ENCODE assay signal across 8 mouse cellular contexts in the genomic region with DNA sequence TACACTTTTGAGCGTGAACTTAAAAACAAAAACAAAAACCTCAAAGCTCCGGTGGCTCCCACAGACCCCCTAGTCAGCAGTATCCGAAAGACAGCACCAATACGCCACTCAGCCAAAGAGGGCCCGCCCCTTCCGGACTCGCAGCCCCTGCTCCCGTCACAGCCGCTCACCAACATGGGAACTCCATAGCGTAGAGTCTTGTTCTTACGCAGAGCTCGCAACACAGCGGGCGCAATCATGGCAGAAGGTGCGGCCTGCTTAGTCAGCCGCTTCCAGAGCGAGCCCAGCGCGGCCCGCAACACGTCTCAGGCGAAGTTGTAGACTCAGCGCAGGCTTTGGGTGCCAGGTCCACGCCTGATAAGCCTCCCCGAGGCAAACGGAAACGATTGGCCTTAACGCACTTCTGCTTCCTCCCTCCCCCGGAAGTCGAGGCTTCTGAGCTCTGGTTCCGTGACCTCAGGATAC. TPM values are rescaled to one million over a fixed set of nuclear protein-coding genes. Genes with fewer than 3 reads are reported as not detected.
DNase-seq lines count a peak whose midpoint lies in the region; ATAC-seq and TF ChIP-seq lines count a peak whose summit lies in the region.

Gene Cox16, minus strand, starts transcription at position 401 of the 465 bp plus-strand sequence.

- TF ChIP-seq CTCF in lung, postnatal 0 days (IDR thresholded peaks at IDR 0.05) = no peak

- no peak for TF ChIP-seq EP300 in lung, postnatal 0 days (IDR thresholded peaks at IDR 0.05)

- H3K4me3 ChIP-seq in hindbrain, embryonic 10.5 days = peak within 1 kb of the TSS; percentile 78
- peak within 1 kb of the TSS; percentile 66 for H3K4me3 ChIP-seq in lung, postnatal 0 days (ENCODE audit: low read depth, low read length)

- peak within 1 kb of the TSS; percentile 57 for H3K9ac ChIP-seq in lung, postnatal 0 days (replicated peaks; ENCODE audit: low read depth)

- WGBS in hindbrain, embryonic 10.5 days = 0% methylated on average over 31 of the region's 31 CpGs
- under 1% methylated on average over 31 of the region's 31 CpGs for WGBS in lung, postnatal 0 days

- H3K27me3 ChIP-seq in hindbrain, embryonic 10.5 days (ENCODE audit: insufficient read depth, poor library complexity, severe bottlenecking) = no peaks in the 10 kb centered on the region
- no peaks in the 10 kb centered on the region for H3K27me3 ChIP-seq in lung, postnatal 0 days (replicated peaks; ENCODE audit: insufficient read depth, low read length)

- peaks cover 2% of the 10 kb centered on the region; the same call in 1 of the 2 replicates for H3K36me3 ChIP-seq in hindbrain, embryonic 10.5 days
- H3K36me3 ChIP-seq in lung, postnatal 0 days (ENCODE audit: insufficient read depth, low read length) = no peaks in the 10 kb centered on the region

- ATAC-seq in frontal cortex, adult (ENCODE audit: low TSS enrichment) = peak; percentile 98
- peak; percentile 98 for ATAC-seq in lung, postnatal 0 days

- DNase-seq in MN1 (ENCODE audit: low spot score) = peak; percentile 77
- DNase-seq in cerebellum, adult 9-10 months = peak; percentile 86
- DNase-seq in hindbrain, embryonic 10.5 days (ENCODE audit: low spot score) = peak; percentile 92
- DNase-seq in layer of hippocampus, adult 9-11 months = peak; percentile 89
- DNase-seq in lung, postnatal 0 days (ENCODE audit: low spot score) = peak; percentile 92
- DNase-seq in ovary, postnatal 14 days (ENCODE audit: low spot score) = peak; percentile 75
- peak; percentile 91 for DNase-seq in thymus, postnatal 14 days

- H3K4me2 ChIP-seq in lung, postnatal 0 days (replicated peaks; ENCODE audit: low read depth, low read length) = peak within 1 kb of the TSS; percentile 60

- H3K4me1 ChIP-seq in hindbrain, embryonic 10.5 days (replicated peaks) = peaks cover 3% of the 10 kb centered on the region; the same call in 1 of the 2 replicates
- H3K4me1 ChIP-seq in lung, postnatal 0 days (ENCODE audit: insufficient read depth, low read depth, low read length) = no peaks in the 10 kb centered on the region

- no peaks in the 10 kb centered on the region for H3K9me3 ChIP-seq in hindbrain, embryonic 10.5 days
- no peaks in the 10 kb centered on the region for H3K9me3 ChIP-seq in lung, postnatal 0 days (ENCODE audit: low read length)

- peak within 1 kb of the TSS; percentile 95 for H3K27ac ChIP-seq in hindbrain, embryonic 10.5 days
- H3K27ac ChIP-seq in lung, postnatal 0 days (ENCODE audit: low read length) = peak within 1 kb of the TSS; percentile 91

RNA-seq across cellular contexts. Expression of gene Cox16, which starts in this region (rescaled TPM):
- 117 and 131 TPM in 2 replicates for polyA plus RNA-seq in hindbrain, embryonic 10.5 days (2016; fragmentation: Nextera tagmentation; extraction: Ambion mirVana)
- polyA plus RNA-seq in lung, postnatal 0 days (2015; fragmentation: Nextera tagmentation; extraction: Ambion mirVana) = 144 and 148 TPM in 2 replicates

Comparison
In these comparisons a context has a peak if more than half of its experiments do, and no peak if none do; other contexts are left out.
1. Peak in every context shown above with its lines: DNase-seq, ATAC-seq, H3K4me3 ChIP-seq and H3K27ac ChIP-seq.